In the genomic region with DNA sequence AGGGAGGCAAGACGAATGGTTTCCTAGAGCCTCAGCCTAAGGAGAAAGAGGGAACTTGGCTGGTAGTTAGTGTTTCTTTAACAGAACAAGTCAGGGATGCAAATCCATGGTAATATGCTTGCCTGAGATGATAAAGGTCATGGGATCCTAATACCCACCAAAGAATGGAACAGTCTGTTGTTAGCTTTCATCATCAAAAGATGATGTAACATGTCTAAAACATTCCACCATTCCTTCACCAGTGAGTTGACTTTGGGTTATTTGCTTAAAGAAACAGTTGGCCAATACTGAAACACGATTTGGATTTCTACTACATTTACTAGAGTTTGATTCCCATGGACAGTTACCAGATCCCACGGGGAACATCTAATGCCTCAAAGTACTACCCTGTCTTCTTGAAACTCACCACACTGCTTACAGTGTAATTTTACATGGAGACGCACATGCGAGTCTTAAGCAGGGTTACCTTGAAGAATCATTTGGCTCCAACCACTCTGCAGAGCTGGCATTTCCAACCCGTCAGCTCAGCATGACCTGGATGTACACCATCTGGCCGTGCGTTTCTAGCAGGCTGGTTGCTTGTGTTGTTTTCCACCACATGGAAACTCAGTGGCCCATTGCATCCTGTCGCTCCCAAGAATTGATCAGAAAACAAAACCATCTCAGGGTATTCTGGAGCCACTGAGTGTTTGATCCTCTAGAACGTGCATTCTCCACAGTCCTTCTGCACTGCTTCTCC, we compare ENCODE assay signal across 25 mouse cellular contexts. TPM values are rescaled to one million over a fixed set of nuclear protein-coding genes. Genes with fewer than 3 reads are reported as not detected.
A peak's percentile ranks its signal among the peaks of the same experiment; 100 is the strongest.
DNase-seq lines count a peak whose midpoint lies in the region; ATAC-seq and TF ChIP-seq lines count a peak whose summit lies in the region.
"Had no signal": no experiment of that assay in that cellular context is flagged by ENCODE, and none has a peak within 500 bp of the region (broad histone marks: within the 10 kb centered on the region; RNA-seq: fewer than 3 reads in every experiment).

No protein-coding gene starts in this region.

- intact Hi-C loops in gastrocnemius, adult 2 months (cut with DNase I): no loop called here

- no peak for TF ChIP-seq CTCF in gastrocnemius, adult 2 months (IDR thresholded peaks at IDR 0.05)
- no peak for TF ChIP-seq CTCF in liver, postnatal 0 days (IDR thresholded peaks at IDR 0.05; ENCODE audit: low read depth)

- no peaks in the 10 kb centered on the region for H3K27me3 ChIP-seq in liver, postnatal 0 days (ENCODE audit: insufficient read depth, low read length)
- no peaks in the 10 kb centered on the region for H3K27me3 ChIP-seq in liver, embryonic 12.5 days (replicated peaks)
- no peaks in the 10 kb centered on the region for H3K27me3 ChIP-seq in myocyte (ENCODE audit: control insufficient read depth, insufficient read depth, insufficient read length)
- H3K27me3 ChIP-seq: embryonic facial prominence, embryonic 15.5 days; heart, embryonic 13.5 days; kidney, embryonic 15.5 days; limb, embryonic 12.5 days; liver, embryonic 15.5 days; neural tube, embryonic 15.5 days had no signal

- H3K9ac ChIP-seq in liver, postnatal 0 days (replicated peaks): no peak overlapping the region
- no peak overlapping the region for H3K9ac ChIP-seq in liver, embryonic 12.5 days
- H3K9ac ChIP-seq: embryonic facial prominence, embryonic 15.5 days; heart, embryonic 13.5 days; kidney, embryonic 15.5 days; limb, embryonic 12.5 days; liver, embryonic 15.5 days; neural tube, embryonic 15.5 days had no signal

- H3K79me2 ChIP-seq in myocyte (ENCODE audit: control insufficient read depth, insufficient read depth): no peaks in the 10 kb centered on the region

- no peak for TF ChIP-seq POLR2A in myocyte (IDR thresholded peaks at IDR 0.05; ENCODE audit: insufficient read length, low read depth)

- no peak overlapping the region for H3K4me2 ChIP-seq in liver, postnatal 0 days (ENCODE audit: low read depth, low read length)
- no peak overlapping the region for H3K4me2 ChIP-seq in liver, embryonic 12.5 days
- H3K4me2 ChIP-seq in myocyte (ENCODE audit: low read depth): peak overlapping the region; percentile 28
- H3K4me2 ChIP-seq: embryonic facial prominence, embryonic 15.5 days; heart, embryonic 13.5 days; kidney, embryonic 15.5 days; limb, embryonic 12.5 days; liver, embryonic 15.5 days; neural tube, embryonic 15.5 days had no signal

- H3K9me3 ChIP-seq in liver, postnatal 0 days (ENCODE audit: low read length): no peaks in the 10 kb centered on the region
- H3K9me3 ChIP-seq in liver, embryonic 12.5 days (replicated peaks): no peaks in the 10 kb centered on the region
- H3K9me3 ChIP-seq: embryonic facial prominence, embryonic 15.5 days; heart, embryonic 13.5 days; kidney, embryonic 15.5 days; limb, embryonic 12.5 days; liver, embryonic 15.5 days; neural tube, embryonic 15.5 days had no signal

- peak; percentile 53 for DNase-seq in gastrocnemius, adult 2 months
- DNase-seq in gastrocnemius, postnatal 25 days: no peak
- DNase-seq in liver, postnatal 0 days: no peak
- peak; percentile 92 for DNase-seq in cerebellum, adult 8-10 months
- DNase-seq in T-cell, adult 2 months (ENCODE audit: low spot score): no peak
- no peak for DNase-seq in embryo, embryonic 10.5 days (ENCODE audit: low spot score)
- DNase-seq: adrenal gland, postnatal 36 days; heart, adult 18-20 months; heart, postnatal 4 days; kidney, postnatal 4 days; layer of hippocampus, adult 9-11 months; midbrain, embryonic 14.5 days; right cerebral cortex, postnatal 25 days had no signal

- H3K27ac ChIP-seq in gastrocnemius, adult 2 months: peak overlapping the region; percentile 29
- no peak overlapping the region for H3K27ac ChIP-seq in liver, postnatal 0 days (ENCODE audit: low read depth)
- no peak overlapping the region for H3K27ac ChIP-seq in liver, embryonic 12.5 days
- H3K27ac ChIP-seq: embryonic facial prominence, embryonic 15.5 days; heart, embryonic 13.5 days; kidney, embryonic 15.5 days; limb, embryonic 12.5 days; liver, embryonic 15.5 days; neural tube, embryonic 15.5 days had no signal

- H3K36me3 ChIP-seq in liver, postnatal 0 days (replicated peaks; ENCODE audit: insufficient read depth, low read length): no peaks in the 10 kb centered on the region
- H3K36me3 ChIP-seq in liver, embryonic 12.5 days: no peaks in the 10 kb centered on the region
- no peaks in the 10 kb centered on the region for H3K36me3 ChIP-seq in myocyte (ENCODE audit: control insufficient read depth, insufficient read depth)
- H3K36me3 ChIP-seq: embryonic facial prominence, embryonic 15.5 days; heart, embryonic 13.5 days; kidney, embryonic 15.5 days; limb, embryonic 12.5 days; liver, embryonic 15.5 days; neural tube, embryonic 15.5 days had no signal

- ATAC-seq in liver, postnatal 0 days: peak; percentile 87
- ATAC-seq in liver, embryonic 12.5 days: no peak
- ATAC-seq: forebrain, embryonic 16.5 days; intestine, embryonic 16.5 days; lung, postnatal 0 days had no signal

- H3K4me3 ChIP-seq in gastrocnemius, adult 2 months: no peak overlapping the region
- no peak overlapping the region for H3K4me3 ChIP-seq in liver, postnatal 0 days (ENCODE audit: low read depth, low read length)
- no peak overlapping the region for H3K4me3 ChIP-seq in liver, embryonic 12.5 days
- no peak overlapping the region for H3K4me3 ChIP-seq in myocyte
- H3K4me3 ChIP-seq: embryonic facial prominence, embryonic 15.5 days; heart, embryonic 13.5 days; kidney, embryonic 15.5 days; limb, embryonic 12.5 days; liver, embryonic 15.5 days; neural tube, embryonic 15.5 days had no signal

- peaks cover 17% of the 10 kb centered on the region for H3K4me1 ChIP-seq in liver, postnatal 0 days (ENCODE audit: insufficient read depth)
- no peaks in the 10 kb centered on the region for H3K4me1 ChIP-seq in liver, embryonic 12.5 days
- H3K4me1 ChIP-seq: limb, embryonic 12.5 days had no signal

- 77% methylated on average over 10 of the region's 10 CpGs for WGBS in liver, postnatal 0 days (ENCODE audit: insufficient replicate concordance)
- 76% methylated on average over 10 of the region's 10 CpGs for WGBS in liver, embryonic 12.5 days (ENCODE audit: insufficient replicate concordance)

- H3ac ChIP-seq in myocyte (ENCODE audit: control insufficient read depth, insufficient read length): no peak overlapping the region

- TF ChIP-seq EP300 in liver, postnatal 0 days (IDR thresholded peaks at IDR 0.05; ENCODE audit: low read depth): 0 out of 2 replicates have a peak, but pooled peaks have one; percentile 45

TF ChIP-seq in myocyte, 11 proteins besides CTCF, POLR2A, EP300 and RAD21:
- TF ChIP-seq TCF3 (IDR thresholded peaks at IDR 0.05; ENCODE audit: insufficient read length, low read depth) (no peak), CEBPB (IDR thresholded peaks at IDR 0.05; ENCODE audit: insufficient read depth, poor library complexity, severe bottlenecking) (peak; percentile 58; the same call in 1 of the 2 replicates)

RNA-seq across cellular contexts. Expression of gene Aig1, which starts 32.9 kb away (rescaled TPM):
- 10 to 100 TPM; 15.7 to 18.0 TPM for total RNA-seq in gastrocnemius, adult 2 months (2021)
- total RNA-seq in gastrocnemius, postnatal 25 days (2021): 10 to 100 TPM; 19.5 to 22.7 TPM
- 24.6 and 27.6 TPM in 2 replicates for polyA plus RNA-seq in liver, postnatal 0 days (2015; fragmentation: Nextera tagmentation; extraction: Ambion mirVana)
- polyA plus RNA-seq in liver, embryonic 12.5 days (2016; fragmentation: Nextera tagmentation; extraction: Ambion mirVana): 12.0 and 14.6 TPM in 2 replicates
- 31.3 TPM for polyA plus RNA-seq in myocyte (2012; fragmentation: generic; extraction: Trizol)
- total RNA-seq: MEL had no signal

Comparison
In these comparisons a context has a peak if more than half of its experiments do, and no peak if none do; other contexts are left out.
1. DNase-seq: peak in gastrocnemius, adult 2 months (single experiment) and cerebellum, adult 8-10 months (single experiment); none in gastrocnemius, postnatal 25 days (single experiment), liver, postnatal 0 days (single experiment), T-cell, adult 2 months (single experiment) and embryo, embryonic 10.5 days (single experiment).